Mouse (Mus musculus) spleen, adult 2 months (tissue): ENCODE measurements at regions not wholly inside any gene's neighbourhood (a gene's known extent, or its start where the extent isn't known, plus 50 kb on each side); places are given as distances from the start of the nearest gene placed in this dataset.

Source experiments
- CTCF ChIP-seq: fragments of 200-500 bp; IDR thresholded peaks from 2 replicates; pipeline ENCODE4 v1.5.1; 2011; ENCODE audit warnings: mild to moderate bottlenecking, inconsistent platforms; ENCODE audit not compliant: insufficient read depth, insufficient read length, insufficient replicate concordance; ENCODE audit errors: extremely low read depth
- POLR2A ChIP-seq: fragments of 200-500 bp; IDR thresholded peaks from 2 replicates; pipeline ENCODE4 v1.6.1; 2011; ENCODE audit warnings: low read depth, low read length, inconsistent platforms

DNA sequence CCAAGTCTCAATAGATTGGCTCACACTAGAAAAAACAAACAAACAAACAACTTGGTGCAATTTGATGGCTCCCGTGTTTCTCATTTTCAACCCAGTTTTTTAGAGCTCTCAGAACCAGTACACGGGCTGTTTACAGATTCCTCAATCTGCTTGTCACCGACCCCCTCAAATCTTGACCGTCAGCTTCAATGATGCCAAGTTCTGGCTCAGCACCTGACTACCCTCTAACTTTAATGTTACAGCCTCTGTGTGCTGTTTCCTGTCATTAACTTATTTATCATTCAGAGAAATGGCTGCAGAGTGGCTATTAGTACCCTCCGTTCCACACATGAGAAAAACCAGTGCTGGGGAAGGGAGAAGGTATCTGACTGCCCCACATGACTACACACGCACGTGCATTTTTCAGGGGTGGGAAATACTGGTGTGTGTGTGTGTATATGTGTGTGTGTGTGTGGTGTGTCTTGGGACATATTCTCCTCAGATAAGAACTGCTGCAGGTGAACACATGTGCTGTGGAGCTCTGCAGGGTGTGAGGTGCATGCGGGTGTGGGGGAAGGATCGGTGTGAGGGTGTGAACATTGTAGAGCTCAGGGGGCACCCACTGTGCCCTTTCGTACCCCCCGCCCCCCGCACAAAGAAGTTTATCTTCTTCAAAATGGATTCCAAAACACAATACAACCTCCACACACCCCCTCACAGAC, 83.6 kb upstream of the Lgalsl start:
- TF ChIP-seq POLR2A (no peak), CTCF (no peak)
